Mouse (Mus musculus) CD4-positive, CD25-positive, alpha-beta regulatory T cell, adult 4 months (primary cell): ENCODE data around the gene Ms4a12. TPM values are rescaled to one million over a fixed set of nuclear protein-coding genes. Genes with fewer than 3 reads are reported as not detected.

ENCODE experiments used
- polyA plus RNA-seq, 2 experiments: library from polyadenylated mRNA; unstranded; fragments of 100-300 nt; shearing (Covaris generic); gene quantifications; one replicate each; pipeline ENCODE4 v1.2.1; 2017

The Ms4a12 gene
- polyA plus RNA-seq, 2 experiments from 2014 or later: not detected

Other genes with a start within 250 kb of the Ms4a12 start
- gene Ms4a15, start 239.2 kb downstream of the Ms4a12 start, polyA plus RNA-seq: under 1 TPM in 1 of 2 experiments, not detected in 1; 0.31 TPM
- not detected for gene Ms4a18, start 214.4 kb downstream of the Ms4a12 start, polyA plus RNA-seq
- not detected for gene Ms4a8a, start 151.3 kb downstream of the Ms4a12 start, polyA plus RNA-seq
- not detected for gene 1700017D01Rik, start 101.6 kb downstream of the Ms4a12 start, polyA plus RNA-seq
- gene 1700025F22Rik, start 67.1 kb downstream of the Ms4a12 start, polyA plus RNA-seq: not detected
- gene Ms4a13, start 35.7 kb downstream of the Ms4a12 start, polyA plus RNA-seq: not detected
- 10 to 100 TPM in 1 of 2 experiments, under 1 TPM in 1; 0.12 to 21.1 TPM for gene Ms4a1, start 33.8 kb upstream of the Ms4a12 start, polyA plus RNA-seq
- not detected for gene Ms4a5, start 51.4 kb upstream of the Ms4a12 start, polyA plus RNA-seq
- not detected for gene Ms4a14, start 82.0 kb upstream of the Ms4a12 start, polyA plus RNA-seq
- gene Ms4a7, start 103.7 kb upstream of the Ms4a12 start, polyA plus RNA-seq: not detected
- gene Ms4a4a, start 143.1 kb upstream of the Ms4a12 start, polyA plus RNA-seq: 1 to 10 TPM in 1 of 2 experiments, under 1 TPM in 1; 0.84 to 1.8 TPM
- 10 to 100 TPM; 61.4 to 84.8 TPM for gene Ms4a4c, start 172.3 kb upstream of the Ms4a12 start, polyA plus RNA-seq
- 1,000 to 10,000 TPM; 2,426 to 2,599 TPM for gene Ms4a4b, start 211.1 kb upstream of the Ms4a12 start, polyA plus RNA-seq
- 10 to 100 TPM; 13.4 to 20.1 TPM for gene Ms4a6c, start 236.9 kb upstream of the Ms4a12 start, polyA plus RNA-seq